Mouse (Mus musculus) gonadal fat pad, adult 2 months (tissue): ENCODE data around the gene Dcst1. TPM values are rescaled to one million over a fixed set of nuclear protein-coding genes. Genes with fewer than 3 reads are reported as not detected.

Experiments used
- DNase-seq: peaks from one replicate; pipeline ENCODE4 v3.0.0-alpha.2; 2012; ENCODE audit warnings: low read depth
- polyA plus RNA-seq: library from polyadenylated mRNA; depleted of rRNA; stranded (reverse); fragments of >200 nt; gene quantifications from 2 replicates; pipeline ENCODE4 v1.2.3, GENCODE M21; 2012; rRNA removed

Dcst1 gene
- 3.6 and 4.3 TPM in 2 replicates for polyA plus RNA-seq

DNA sequence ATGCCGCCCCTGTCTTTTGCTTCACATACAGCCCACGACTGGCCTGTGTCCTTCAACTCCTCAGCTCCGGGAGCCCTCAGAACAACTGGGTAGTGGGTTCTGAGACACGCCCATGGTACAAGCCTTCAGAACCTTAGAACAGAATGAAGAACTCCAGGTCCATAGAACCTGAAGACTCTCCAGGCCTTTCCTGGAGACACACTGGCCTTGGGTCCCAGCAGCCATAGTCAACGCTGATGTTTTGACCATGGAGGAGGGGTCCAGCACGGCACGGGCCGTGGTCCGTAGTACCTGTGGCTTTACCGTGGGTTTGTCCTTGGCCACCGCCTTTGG lies at the start of gene Dcst1:
TSS of gene Dcst1 (minus strand) at position 101 of the 333 bp plus-strand sequence.
- DNase-seq = no peak

GRCm38 (mm10) chr3:89411490-89412393 lies 46.7 kb upstream of the Dcst1 start, which contains the start of gene Flad1:
Gene Flad1 (minus strand): TSS chr3:89411870.
- peak; percentile 100 for DNase-seq

DNA sequence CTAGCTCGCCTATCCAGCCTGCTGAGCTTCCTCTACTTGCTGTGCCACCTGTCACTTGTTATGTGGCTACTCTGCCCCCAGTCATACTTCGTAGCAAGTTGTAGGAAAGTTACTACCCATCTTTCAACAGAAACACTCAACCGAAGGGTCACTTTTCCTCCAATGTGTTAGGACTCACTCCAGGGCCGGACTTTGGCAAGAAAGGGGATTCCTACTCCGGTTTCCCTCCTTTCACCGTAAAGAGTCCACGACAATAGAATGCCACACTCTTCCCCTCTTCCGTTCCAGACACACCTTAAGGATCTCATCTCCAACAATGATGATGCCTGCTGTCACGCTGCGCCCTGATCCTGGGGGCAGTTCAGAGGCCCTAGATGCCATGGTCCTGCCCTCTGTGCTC lies 45.8 kb upstream of the Dcst1 start:
- DNase-seq = no peak

DNA sequence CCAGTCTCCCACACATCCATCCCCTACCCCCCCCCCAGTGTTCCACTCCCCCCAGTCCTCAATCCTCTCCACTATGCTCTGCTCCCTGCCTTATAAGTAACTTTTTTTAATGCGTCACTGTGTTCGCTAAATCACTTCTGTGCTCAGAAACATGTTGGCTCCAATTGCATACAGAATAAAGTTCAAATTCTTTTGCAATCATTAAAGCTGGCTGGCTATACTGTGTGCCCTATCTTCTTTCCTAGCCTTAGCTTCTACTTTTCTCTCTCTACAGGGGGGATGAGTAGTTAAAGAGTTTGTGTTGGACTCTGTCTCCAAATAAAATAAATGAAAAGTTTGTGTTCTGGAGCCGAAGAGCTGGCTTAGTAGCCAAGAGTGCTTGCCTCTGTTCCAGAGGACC lies 44.6 kb upstream of the Dcst1 start:
- no peak for DNase-seq

- DNase-seq = no peak
These were observed 43.4 kb upstream of the Dcst1 start for GRCm38 (mm10) chr3:89408448-89408847.

DNA sequence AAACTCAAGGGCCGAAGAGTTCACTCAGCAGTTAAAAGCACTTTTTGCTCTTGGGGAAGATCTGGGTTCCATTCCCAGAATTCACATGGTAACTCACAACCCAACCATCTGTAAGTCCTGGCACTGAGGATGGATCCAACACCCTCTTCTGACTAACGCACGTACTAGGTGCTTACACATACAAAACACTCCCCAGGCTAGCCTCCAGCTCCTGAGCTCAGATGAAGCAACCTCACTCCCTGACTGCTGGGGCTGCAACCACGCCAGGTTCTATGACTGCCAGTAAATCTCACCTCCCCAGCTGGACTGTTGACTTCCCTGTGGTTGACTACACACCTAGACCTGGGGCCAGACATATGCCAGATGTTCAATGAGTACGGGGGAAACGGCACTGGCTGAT lies 41.8 kb upstream of the Dcst1 start:
- DNase-seq = no peak

- DNase-seq = no peak
These were observed 37.6 kb upstream of the Dcst1 start, which contains the start of gene Lenep for GRCm38 (mm10) chr3:89402693-89403092. Gene Lenep (minus strand): TSS chr3:89402793.

DNA sequence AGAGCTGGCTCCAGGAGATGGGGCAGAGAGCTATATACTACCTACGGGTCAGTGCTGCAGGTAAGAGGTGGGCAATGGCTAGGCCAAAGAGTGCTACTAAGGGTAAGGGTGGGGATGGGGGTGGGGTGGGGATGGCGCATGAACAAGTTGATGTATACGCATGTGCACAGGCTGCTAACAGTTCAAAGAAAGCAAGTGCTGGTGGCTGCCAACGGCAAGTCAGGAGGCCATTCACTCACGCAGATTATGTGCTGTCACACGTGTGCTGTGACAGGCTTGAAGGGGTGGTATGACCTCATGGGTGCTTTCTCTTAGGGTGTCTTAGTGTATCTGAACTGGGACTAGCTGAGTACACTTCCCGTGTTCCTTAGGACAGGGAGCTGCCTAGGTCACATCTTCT lies 36.3 kb upstream of the Dcst1 start:
- DNase-seq = no peak

DNA sequence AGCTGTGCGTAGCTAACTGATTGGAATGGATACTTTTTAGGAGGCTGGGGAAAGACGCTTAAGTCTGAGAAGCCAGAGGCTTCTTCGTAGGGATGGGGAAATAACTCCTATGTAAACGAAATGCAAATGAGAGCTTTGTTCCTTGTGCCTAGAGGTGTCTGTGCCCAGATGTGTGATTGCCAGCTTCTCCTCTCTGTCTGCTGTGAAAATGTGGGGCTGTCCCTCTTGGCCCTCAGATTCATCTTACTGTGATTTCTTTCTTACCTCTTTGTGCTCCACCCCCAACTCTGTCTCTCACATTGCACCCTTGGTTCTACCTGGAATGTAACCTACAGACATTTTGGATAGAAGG lies 31.6 kb upstream of the Dcst1 start:
- DNase-seq = no peak

DNA sequence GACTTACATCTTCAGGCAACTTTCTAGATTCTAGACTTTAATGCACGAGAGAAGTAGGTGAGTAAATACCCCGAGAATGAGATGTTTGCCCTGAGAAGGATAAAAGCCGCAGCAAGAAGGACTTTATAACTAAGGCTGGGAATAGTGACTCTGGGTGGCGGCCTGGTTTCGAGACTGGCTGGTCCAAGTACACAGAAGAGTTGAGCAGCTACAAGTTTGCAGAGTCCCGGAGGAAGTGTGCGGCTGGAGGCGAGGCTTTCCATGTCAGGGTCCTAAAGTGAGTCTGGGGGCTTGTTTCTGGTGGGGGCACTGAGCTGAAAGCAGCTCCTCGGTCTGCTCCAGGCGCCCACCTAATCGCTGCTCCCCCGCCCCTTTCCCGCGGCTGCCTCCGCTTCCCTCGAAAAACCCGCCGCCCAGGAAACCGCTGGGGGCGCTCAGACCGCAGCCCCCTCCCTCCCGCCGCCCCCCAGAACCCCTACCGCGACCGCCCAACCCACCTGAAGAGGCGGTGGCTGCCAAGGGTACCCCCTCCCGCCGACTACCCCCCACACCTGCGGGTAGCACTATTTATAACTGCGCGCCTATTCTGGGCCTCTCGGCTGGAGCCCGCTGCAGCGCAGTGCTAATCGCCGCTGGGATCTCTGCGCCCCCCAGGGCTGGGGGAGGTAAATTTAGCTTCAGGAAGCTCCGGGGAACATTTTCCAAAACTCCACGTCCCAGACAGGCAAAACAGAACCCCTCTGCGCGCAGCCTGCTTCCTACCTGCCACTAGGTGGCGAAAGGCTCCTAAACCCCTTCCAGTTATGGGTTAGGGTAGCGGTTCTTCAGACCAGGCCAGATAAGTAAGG lies 31.0 kb upstream of the Dcst1 start:
- no peak for DNase-seq

DNA sequence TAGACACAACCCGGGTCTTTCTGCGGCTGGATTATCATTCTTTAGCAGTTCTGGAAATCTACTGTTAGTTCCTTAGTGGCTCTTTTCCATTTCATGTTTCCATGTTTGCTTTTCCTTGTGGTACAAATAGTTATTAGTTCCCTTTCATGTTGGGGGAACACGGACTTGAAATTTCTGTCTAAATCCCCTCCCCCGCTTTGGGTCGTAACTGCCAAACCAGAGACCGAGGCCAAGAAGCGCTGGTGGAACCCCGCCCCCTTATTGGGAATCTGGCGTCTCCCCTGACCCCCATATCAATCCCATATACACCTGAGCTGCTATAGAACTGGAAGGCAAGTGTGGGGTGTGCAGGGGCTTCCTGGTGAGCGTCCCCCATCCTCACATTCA lies 30.4 kb upstream of the Dcst1 start:
- DNase-seq = no peak

DNA sequence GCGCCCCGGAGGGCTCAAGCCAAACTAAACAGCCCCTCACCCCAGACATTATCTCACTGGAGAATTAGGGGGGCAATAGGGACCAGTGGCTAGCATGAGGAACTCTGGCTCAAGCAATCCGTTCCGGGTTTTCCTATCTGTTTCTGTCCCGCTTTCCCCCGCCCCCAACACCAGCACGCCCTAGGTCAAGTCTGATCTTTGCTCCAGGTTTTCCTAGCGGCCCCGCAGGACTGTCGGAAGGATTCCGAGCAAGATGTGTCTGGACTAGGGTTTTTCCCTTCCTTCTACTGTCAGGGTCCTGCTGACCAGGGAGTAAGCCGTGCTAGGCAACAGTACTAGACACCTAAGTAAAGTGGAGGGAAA lies 29.8 kb upstream of the Dcst1 start:
- no peak for DNase-seq

- DNase-seq = no peak
These were observed 29.2 kb upstream of the Dcst1 start, which contains the start of gene Zbtb7b for GRCm38 (mm10) chr3:89394006-89394893. Gene Zbtb7b (minus strand): TSS chr3:89394776.

GRCm38 (mm10) chr3:89393605-89394004 lies 28.6 kb upstream of the Dcst1 start:
- DNase-seq = no peak

DNA sequence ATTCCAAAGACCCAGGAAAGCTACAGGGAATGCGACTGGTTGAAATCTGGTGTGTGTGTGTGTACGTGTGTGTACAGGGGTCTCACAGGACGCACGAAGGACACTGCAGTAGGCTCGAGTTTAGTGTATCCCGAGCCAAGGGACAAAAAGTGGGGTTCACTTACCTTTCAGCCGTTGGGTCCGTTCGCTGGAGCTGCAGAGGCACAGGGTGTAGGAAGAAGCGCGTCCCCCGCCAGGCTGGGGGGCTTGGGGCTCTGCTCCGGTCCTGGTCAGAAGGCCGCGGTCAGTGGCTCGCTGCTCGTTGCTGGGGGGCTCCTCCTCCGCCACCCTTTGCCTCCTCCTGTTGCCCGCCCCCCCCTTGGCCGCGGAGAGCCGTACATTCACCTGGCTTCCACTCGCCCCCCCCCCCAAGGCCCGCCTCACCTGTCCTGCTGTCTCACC lies 27.8 kb upstream of the Dcst1 start:
- DNase-seq = no peak

- DNase-seq = no peak
These were observed 26.8 kb upstream of the Dcst1 start for GRCm38 (mm10) chr3:89391663-89392511.

- DNase-seq = no peak
These were observed 25.9 kb upstream of the Dcst1 start for GRCm38 (mm10) chr3:89390699-89391662.

DNA sequence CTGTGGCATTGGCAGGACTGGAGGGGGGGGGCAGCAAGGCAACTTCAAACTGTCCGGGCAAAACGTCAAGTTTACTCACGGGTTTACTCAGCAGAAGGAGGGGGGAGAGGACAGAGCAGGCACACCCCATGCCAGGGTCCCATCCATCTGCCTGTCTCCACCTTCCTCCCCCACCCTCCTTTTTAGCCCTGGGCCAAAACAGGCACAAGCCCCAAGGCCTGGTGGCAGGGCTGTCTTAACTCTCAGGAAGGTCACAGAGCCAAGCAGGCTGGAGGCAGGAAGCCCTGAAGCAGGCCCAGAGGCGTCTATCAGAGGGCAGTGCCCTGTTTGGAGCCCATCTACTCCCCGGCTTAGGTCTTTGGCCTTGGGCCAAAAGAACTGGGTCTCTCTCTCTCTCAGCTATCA lies 25.1 kb upstream of the Dcst1 start:
- DNase-seq = no peak

- DNase-seq = no peak
These were observed 24.1 kb upstream of the Dcst1 start for GRCm38 (mm10) chr3:89388901-89389740.
